ENCODE assay signal across 10 mouse cellular contexts in genomic region chr4:98722454-98722853, GRCm38 (mm10). TPM values are rescaled to one million over a fixed set of nuclear protein-coding genes. Genes with fewer than 3 reads are reported as not detected.
A peak's percentile ranks its signal among the peaks of the same experiment; 100 is the strongest.
DNase-seq lines count a peak whose midpoint lies in the region; ATAC-seq and TF ChIP-seq lines count a peak whose summit lies in the region.
"Had no signal": no experiment of that assay in that cellular context is flagged by ENCODE, and none has a peak within 500 bp of the region (broad histone marks: within the 10 kb centered on the region; RNA-seq: fewer than 3 reads in every experiment).

No protein-coding gene starts in this region.

- peak; percentile 89 for TF ChIP-seq CTCF in cerebellum, adult 2 months (IDR thresholded peaks at IDR 0.05; ENCODE audit: borderline replicate concordance, insufficient read depth, low read depth, low read length)

- no peaks in the 10 kb centered on the region for H3K9me3 ChIP-seq in kidney, embryonic 15.5 days (replicated peaks)
- H3K9me3 ChIP-seq in liver, embryonic 13.5 days (replicated peaks): no peaks in the 10 kb centered on the region
- H3K9me3 ChIP-seq: embryonic facial prominence, embryonic 15.5 days had no signal

- ATAC-seq in kidney, embryonic 15.5 days (replicated peaks; ENCODE audit: low FRiP score): 0 out of 2 replicates have a peak, but pooled peaks have one; percentile 27
- ATAC-seq in liver, embryonic 13.5 days (ENCODE audit: low read depth): no peak

- H3K36me3 ChIP-seq in kidney, embryonic 15.5 days: 0 out of 2 replicates have a peak, but pooled peaks cover 3% of the 10 kb centered on the region
- H3K36me3 ChIP-seq in liver, embryonic 13.5 days: no peaks in the 10 kb centered on the region
- H3K36me3 ChIP-seq: embryonic facial prominence, embryonic 15.5 days had no signal

- H3K4me1 ChIP-seq in cerebellum, adult 2 months (ENCODE audit: control insufficient read depth, insufficient read depth, low read length): no peaks in the 10 kb centered on the region
- peaks cover 12% of the 10 kb centered on the region for H3K4me1 ChIP-seq in kidney, embryonic 15.5 days
- H3K4me1 ChIP-seq in liver, embryonic 13.5 days (replicated peaks): peaks cover 4% of the 10 kb centered on the region; the same call in 1 of the 2 replicates

- H3K27me3 ChIP-seq in cerebellum, adult 2 months (ENCODE audit: control insufficient read depth, insufficient read depth, low read length): no peaks in the 10 kb centered on the region
- H3K27me3 ChIP-seq in kidney, embryonic 15.5 days: peaks cover 12% of the 10 kb centered on the region
- H3K27me3 ChIP-seq in liver, embryonic 13.5 days: peaks cover 17% of the 10 kb centered on the region

- DNase-seq in urinary bladder, postnatal 25 days (ENCODE audit: low spot score): peak; percentile 55
- DNase-seq in urinary bladder, adult 2 months (ENCODE audit: low spot score): no peak
- peak; percentile 58 to 70 for DNase-seq in cerebellum, adult 2 months
- DNase-seq in forelimb bud, embryonic 11.5 days (ENCODE audit: low read depth, low spot score): peak; percentile 74
- peak; percentile 23 for DNase-seq in liver, embryonic 13.5 days
- peak; percentile 58 for DNase-seq in ovary, postnatal 36 days (ENCODE audit: low spot score)
- peak; percentile 76 for DNase-seq in thymus, postnatal 14 days

- H3K27ac ChIP-seq in cerebellum, adult 2 months (ENCODE audit: insufficient read depth, low read length): no peak overlapping the region
- no peak overlapping the region for H3K27ac ChIP-seq in kidney, embryonic 15.5 days
- H3K27ac ChIP-seq in liver, embryonic 13.5 days: no peak overlapping the region
- H3K27ac ChIP-seq: embryonic facial prominence, embryonic 15.5 days had no signal

- no peak overlapping the region for H3K4me3 ChIP-seq in cerebellum, adult 2 months (replicated peaks; ENCODE audit: insufficient read depth, low read depth, low read length)
- no peak overlapping the region for H3K4me3 ChIP-seq in kidney, embryonic 15.5 days (replicated peaks)
- H3K4me3 ChIP-seq in liver, embryonic 13.5 days (replicated peaks): no peak overlapping the region
- H3K4me3 ChIP-seq: embryonic facial prominence, embryonic 15.5 days; myocyte had no signal

- WGBS in cerebellum, adult 2 months: 15% methylated on average over 8 of the region's 8 CpGs
- WGBS in kidney, embryonic 15.5 days: 14% methylated on average over 8 of the region's 8 CpGs
- WGBS in liver, embryonic 13.5 days (ENCODE audit: insufficient replicate concordance): 13% methylated on average over 8 of the region's 8 CpGs

- 0 out of 2 replicates have a peak, but pooled peaks have one; percentile 3 for TF ChIP-seq POLR2A in cerebellum, adult 2 months (IDR thresholded peaks at IDR 0.05; ENCODE audit: borderline replicate concordance, insufficient read depth, low read length)

- no peak overlapping the region for H3K4me2 ChIP-seq in kidney, embryonic 15.5 days
- H3K4me2 ChIP-seq in liver, embryonic 13.5 days: no peak overlapping the region
- H3K4me2 ChIP-seq: embryonic facial prominence, embryonic 15.5 days had no signal

- H3K9ac ChIP-seq in kidney, embryonic 15.5 days: no peak overlapping the region
- no peak overlapping the region for H3K9ac ChIP-seq in liver, embryonic 13.5 days
- H3K9ac ChIP-seq: embryonic facial prominence, embryonic 15.5 days had no signal

RNA-seq across cellular contexts. Expression of gene L1td1, which starts 4.1 kb away (rescaled TPM):
- 0.03 TPM in 1 of 2 replicates, not detected in the other for polyA plus RNA-seq in urinary bladder, adult 2 months (2012; rRNA removed)
- polyA plus RNA-seq in cerebellum, adult 2 months (2012; rRNA removed): 0.03 TPM in 1 of 2 replicates, not detected in the other
- 0.13 and 1.2 TPM in 2 replicates for polyA plus RNA-seq in kidney, embryonic 15.5 days (2015; fragmentation: Nextera tagmentation; extraction: Ambion mirVana)
- not detected in 2 replicates for polyA plus RNA-seq in liver, embryonic 13.5 days (2015; fragmentation: Nextera tagmentation; extraction: Ambion mirVana)
- polyA plus RNA-seq: embryonic facial prominence, embryonic 15.5 days; myocyte had no signal
